Mouse (Mus musculus) myocyte (in vitro differentiated cells): ENCODE data around the gene Cds1. TPM values are rescaled to one million over a fixed set of nuclear protein-coding genes. Genes with fewer than 3 reads are reported as not detected.

Experiments
- H3K27me3 ChIP-seq: one replicate; pipeline ENCODE4 v1.6.1; 2011; ENCODE audit not compliant: control insufficient read depth, insufficient read depth, insufficient read length
- H3K36me3 ChIP-seq: one replicate; pipeline ENCODE4 v1.6.1; 2011; ENCODE audit not compliant: control insufficient read depth, insufficient read depth
- H3K4me2 ChIP-seq: one replicate; pipeline ENCODE4 v1.6.1; 2011; ENCODE audit warnings: low read depth, control low read depth
- H3K4me3 ChIP-seq: one replicate; pipeline ENCODE4 v1.5.1; 2011; ENCODE audit warnings: mild to moderate bottlenecking, control low read depth, moderate library complexity
- H3K79me2 ChIP-seq: one replicate; pipeline ENCODE4 v1.6.1; 2011; ENCODE audit not compliant: control insufficient read depth, insufficient read depth
- H3ac ChIP-seq: one replicate; pipeline ENCODE4 v1.6.1; 2011; ENCODE audit not compliant: control insufficient read depth, insufficient read length
- CEBPB ChIP-seq: IDR thresholded peaks from 2 replicates; pipeline ENCODE4 v1.6.1; 2011; ENCODE audit warnings: mild to moderate bottlenecking, moderate library complexity; ENCODE audit not compliant: poor library complexity, insufficient read depth, severe bottlenecking
- E2F4 ChIP-seq: IDR thresholded peaks from one replicate; pipeline ENCODE4 v1.6.1; 2011; ENCODE audit warnings: mild to moderate bottlenecking, control low read depth, moderate library complexity; ENCODE audit not compliant: insufficient read depth
- MAX ChIP-seq: IDR thresholded peaks from one replicate; pipeline ENCODE4 v1.6.1; 2011; ENCODE audit warnings: low read depth, mild to moderate bottlenecking, control low read depth
- MYOD1 ChIP-seq, 3 experiments: IDR thresholded peaks; one replicate each; pipeline ENCODE4 v1.6.1; 2011; ENCODE audit warnings: control low read depth in 2 of 3, low read depth in 2 of 3, mild to moderate bottlenecking in 2 of 3, moderate library complexity in 1 of 3; ENCODE audit not compliant: insufficient read length in 2 of 3, control insufficient read depth in 1 of 3
- MYOG ChIP-seq, 3 experiments: IDR thresholded peaks; one replicate each; pipeline ENCODE4 v1.6.1; 2011; ENCODE audit warnings: control low read depth in 2 of 3, low read depth in 2 of 3, mild to moderate bottlenecking in 2 of 3; ENCODE audit not compliant: insufficient read length in 2 of 3, control insufficient read depth in 1 of 3, insufficient read depth in 1 of 3
- POLR2A ChIP-seq: IDR thresholded peaks from one replicate; pipeline ENCODE4 v1.6.1; 2011; ENCODE audit warnings: low read depth, mild to moderate bottlenecking, control low read depth, moderate library complexity; ENCODE audit not compliant: insufficient read length
- POLR2AphosphoS2 ChIP-seq: IDR thresholded peaks from one replicate; pipeline ENCODE4 v1.6.1; 2011; ENCODE audit warnings: low read depth, control low read depth; ENCODE audit not compliant: insufficient read length
- REST ChIP-seq: IDR thresholded peaks from one replicate; pipeline ENCODE4 v1.6.1; 2011; ENCODE audit warnings: mild to moderate bottlenecking, control low read depth, moderate library complexity; ENCODE audit not compliant: insufficient read depth, insufficient read length
- SRF ChIP-seq: IDR thresholded peaks from one replicate; pipeline ENCODE4 v1.6.1; 2011; ENCODE audit warnings: low read depth; ENCODE audit not compliant: control insufficient read depth, insufficient read length
- TCF12 ChIP-seq: IDR thresholded peaks from one replicate; pipeline ENCODE4 v1.6.1; 2011; ENCODE audit warnings: mild to moderate bottlenecking, control low read depth; ENCODE audit not compliant: poor library complexity, insufficient read depth, severe bottlenecking
- TCF3 ChIP-seq: IDR thresholded peaks from one replicate; pipeline ENCODE4 v1.6.1; 2011; ENCODE audit warnings: low read depth, control low read depth; ENCODE audit not compliant: insufficient read length
- USF1 ChIP-seq: IDR thresholded peaks from one replicate; pipeline ENCODE4 v1.6.1; 2011; ENCODE audit warnings: low read depth, mild to moderate bottlenecking, control low read depth, moderate library complexity
- polyA plus RNA-seq: library from polyadenylated mRNA; unstranded; fragments of >200 nt; fragmentation: generic; extraction: Trizol; gene quantifications from one replicate; pipeline ENCODE4 v1.2.1, GENCODE M21; 2012; ENCODE audit warnings: missing spikeins

Gene Cds1
- polyA plus RNA-seq, 1 experiment, result not detected

GRCm38 (mm10) chr5:101825111-101825911 is 60.4 kb downstream of the Cds1 start:
- H3K27me3 ChIP-seq, result peaks cover 9% of the 10 kb centered on the region
- no peak overlapping the region for H3K4me3 ChIP-seq
- no peak overlapping the region for H3ac ChIP-seq
- no peaks in the 10 kb centered on the region for H3K79me2 ChIP-seq
- H3K36me3 ChIP-seq, result no peaks in the 10 kb centered on the region
- no peak overlapping the region for H3K4me2 ChIP-seq
- TF ChIP-seq TCF12, result no peak
- TF ChIP-seq SRF, result peak; percentile 52

- Histone ChIP-seq H3K4me3 (no peak overlapping the region), H3K79me2 (no peaks in the 10 kb centered on the region), H3K4me2 (peak overlapping the region; percentile 42), H3ac (no peak overlapping the region), H3K36me3 (no peaks in the 10 kb centered on the region), H3K27me3 (peaks cover 9% of the 10 kb centered on the region)
- TF ChIP-seq MYOD1 (IDR thresholded peaks at IDR 0.05; ENCODE audit: control insufficient read depth in 1 of 3, insufficient read length in 2 of 3, low read depth in 2 of 3), result no peak
- TF ChIP-seq CEBPB, result no peak
- TF ChIP-seq E2F4, result no peak
- TF ChIP-seq TCF3, result no peak
- no peak for TF ChIP-seq MAX
- no peak for TF ChIP-seq POLR2A
- no peak for TF ChIP-seq REST
- TF ChIP-seq TCF12, result no peak
- no peak for TF ChIP-seq USF1
- TF ChIP-seq SRF, result no peak
- no peak for TF ChIP-seq MYOG (IDR thresholded peaks at IDR 0.05; ENCODE audit: control insufficient read depth in 1 of 3, insufficient read depth in 1 of 3, insufficient read length in 2 of 3, low read depth in 2 of 3)
- TF ChIP-seq POLR2AphosphoS2, result no peak
Observed at GRCm38 (mm10) chr5:101826531-101826970, 61.6 kb downstream of the Cds1 start.

- H3ac ChIP-seq, result no peak overlapping the region
- no peak overlapping the region for H3K4me3 ChIP-seq
- no peak overlapping the region for H3K4me2 ChIP-seq
- H3K36me3 ChIP-seq, result no peaks in the 10 kb centered on the region
- no peaks in the 10 kb centered on the region for H3K79me2 ChIP-seq
- H3K27me3 ChIP-seq, result peaks cover 9% of the 10 kb centered on the region
- TF ChIP-seq USF1 (no peak), TCF3 (no peak)
Observed at GRCm38 (mm10) chr5:101827477-101827876, 62.5 kb downstream of the Cds1 start.

- H3K36me3 ChIP-seq, result no peaks in the 10 kb centered on the region
- peak in 2 of 3 experiments; percentile 39 to 58 for TF ChIP-seq MYOG (IDR thresholded peaks at IDR 0.05; ENCODE audit: control insufficient read depth in 1 of 3, insufficient read depth in 1 of 3, insufficient read length in 2 of 3, low read depth in 2 of 3)
- no peak for TF ChIP-seq USF1
- TF ChIP-seq MYOD1 (IDR thresholded peaks at IDR 0.05; ENCODE audit: control insufficient read depth in 1 of 3, insufficient read length in 2 of 3, low read depth in 2 of 3), result no peak
Observed at GRCm38 (mm10) chr5:101828932-101829331, 64.0 kb downstream of the Cds1 start.

GRCm38 (mm10) chr5:101830180-101830579 is 65.2 kb downstream of the Cds1 start:
- TF ChIP-seq TCF12 (no peak), REST (no peak), USF1 (no peak), POLR2AphosphoS2 (no peak), CEBPB (no peak), SRF (no peak), TCF3 (no peak)
- H3K4me2 ChIP-seq, result no peak overlapping the region

More at GRCm38 (mm10) chr5:101828932-101829331, 64.0 kb downstream of the Cds1 start:
- Histone ChIP-seq H3K27me3 (peaks cover 2% of the 10 kb centered on the region), H3ac (no peak overlapping the region), H3K4me2 (no peak overlapping the region), H3K4me3 (no peak overlapping the region), H3K79me2 (no peaks in the 10 kb centered on the region)

More at GRCm38 (mm10) chr5:101830180-101830579, 65.2 kb downstream of the Cds1 start:
- no peaks in the 10 kb centered on the region for H3K36me3 ChIP-seq
- no peaks in the 10 kb centered on the region for H3K79me2 ChIP-seq
- no peaks in the 10 kb centered on the region for H3K27me3 ChIP-seq
- no peak overlapping the region for H3ac ChIP-seq
- H3K4me3 ChIP-seq, result no peak overlapping the region
